Mouse (Mus musculus) heart, adult 2 months (tissue): ENCODE measurements around the gene Rbm19. TPM values are rescaled to one million over a fixed set of nuclear protein-coding genes. Genes with fewer than 3 reads are reported as not detected.

ENCODE experiments used
- DNase-seq, 2 experiments: peaks; one replicate each; pipeline ENCODE4 v3.0.0; 2021
- H3K27ac ChIP-seq: fragments of 200-600 bp; 2 replicates; pipeline ENCODE4 v1.8.1; 2022
- H3K27me3 ChIP-seq: fragments of 200-500 bp; 2 replicates; pipeline ENCODE4 v1.6.1; 2012; ENCODE audit warnings: mild to moderate bottlenecking, low read length, inconsistent platforms, mixed read lengths; ENCODE audit not compliant: control insufficient read depth, insufficient read depth
- H3K36me3 ChIP-seq: fragments of 200-500 bp; 2 replicates; pipeline ENCODE4 v1.6.1; 2012; ENCODE audit warnings: low read length, inconsistent platforms; ENCODE audit not compliant: control insufficient read depth, insufficient read depth
- H3K4me1 ChIP-seq: fragments of 200-500 bp; 2 replicates; pipeline ENCODE4 v1.6.1; 2011; ENCODE audit warnings: low read length; ENCODE audit not compliant: control insufficient read depth, insufficient read depth
- H3K4me3 ChIP-seq: fragments of 200-600 bp; 2 replicates; pipeline ENCODE4 v1.8.1; 2022
- H3K79me2 ChIP-seq: fragments of 200-500 bp; replicated peaks from 2 replicates; pipeline ENCODE4 v1.6.1; 2012; ENCODE audit warnings: mild to moderate bottlenecking, inconsistent platforms, low read length, moderate library complexity, mixed read lengths; ENCODE audit not compliant: control insufficient read depth, insufficient read depth
- H3K9ac ChIP-seq: fragments of 200-500 bp; 2 replicates; pipeline ENCODE4 v1.6.1; 2012; ENCODE audit warnings: low read depth, mild to moderate bottlenecking, control low read depth, inconsistent platforms, low read length, mixed read lengths
- CTCF ChIP-seq: fragments of 200-600 bp; IDR thresholded peaks from 2 replicates; pipeline ENCODE4 v1.8.1; 2022; ENCODE audit warnings: antibody characterized with exemption, mild to moderate bottlenecking, moderate library complexity
- EP300 ChIP-seq: fragments of 200-500 bp; IDR thresholded peaks from 2 replicates; pipeline ENCODE4 v1.6.1; 2011; ENCODE audit warnings: low read depth, low read length, control low read depth; ENCODE audit not compliant: insufficient read depth
- POLR2A ChIP-seq: fragments of 200-500 bp; IDR thresholded peaks from 2 replicates; pipeline ENCODE4 v1.6.1; 2011; ENCODE audit warnings: mild to moderate bottlenecking, low read depth, low read length, control low read depth; ENCODE audit not compliant: insufficient read depth
- WGBS: fragments of 180-500 bp; shearing (Covaris S2); methylation state at CpG from one replicate; pipeline ENCODE4 v1.1.7; 2018; 5-methylcytosine and 5-hydroxymethylcytosine counted together
- intact Hi-C: fragments of 180-260 bp; cut with DNase I; formaldehyde crosslinking; loops from one replicate; pipeline ENCODE4 v1.15.1; 2025
- polyA plus RNA-seq: library from polyadenylated mRNA; depleted of rRNA; stranded (reverse); fragments of >200 nt; gene quantifications from 2 replicates; pipeline ENCODE4 v1.2.3, GENCODE M21; 2012
- total RNA-seq, 2 experiments: library from RNA; stranded (reverse); gene quantifications; 2 replicates each; pipeline ENCODE4 v1.2.3; 2021

The Rbm19 gene
- total and polyA plus RNA-seq, 3 experiments: 11.6 to 22.1 (median 19.6) TPM

DNA sequence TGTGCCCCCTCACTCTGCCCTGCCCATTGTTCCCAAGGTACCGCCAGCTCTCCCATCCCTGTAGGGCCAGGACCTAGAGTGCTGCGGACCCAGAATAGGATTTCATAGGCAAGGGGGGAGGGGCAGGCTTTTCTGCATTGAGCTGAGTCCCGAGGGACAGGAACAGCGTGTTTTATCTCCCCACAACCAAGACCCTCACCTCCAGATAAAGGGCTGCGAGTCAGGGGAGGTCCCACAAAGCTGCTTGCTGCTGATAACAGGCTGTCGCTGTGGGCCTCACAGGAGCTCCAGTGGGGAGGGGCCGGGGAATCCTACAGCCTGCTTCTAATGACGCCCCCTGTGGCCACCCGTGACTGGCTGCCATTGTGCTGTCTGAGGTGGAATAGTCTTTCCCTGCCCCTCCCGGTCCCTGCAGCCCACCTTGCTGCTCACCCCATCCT is 20.0 kb downstream of the Rbm19 start:
- no peak overlapping the region for H3K27ac ChIP-seq

DNA sequence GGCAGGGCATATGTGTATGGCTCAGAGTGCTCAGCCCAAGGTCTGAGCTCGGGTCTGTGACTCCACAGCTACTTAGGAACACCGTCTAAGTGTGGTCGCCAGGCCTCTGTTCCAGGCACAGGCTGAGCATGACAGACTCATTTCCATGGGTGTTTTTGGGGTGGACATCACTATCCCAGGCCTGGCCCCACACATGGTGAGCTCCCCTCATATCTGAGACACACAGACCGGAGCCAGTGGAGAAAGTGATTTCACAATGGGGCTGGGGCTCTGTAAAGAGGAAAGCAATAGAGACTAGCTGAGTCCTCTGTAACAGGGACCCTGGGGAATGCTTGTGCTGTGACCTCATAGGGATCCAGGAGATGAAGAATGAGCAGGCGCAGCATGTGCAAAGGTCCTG is 20.8 kb downstream of the Rbm19 start:
- H3K36me3 ChIP-seq: no peaks in the 10 kb centered on the region
- no peak for DNase-seq
- H3K27ac ChIP-seq: no peak overlapping the region
- 91% methylated on average over 5 of the region's 5 CpGs for WGBS
- peaks cover 4% of the 10 kb centered on the region; the same call in 1 of the 2 replicates for H3K4me1 ChIP-seq
- no peak for TF ChIP-seq EP300
- TF ChIP-seq POLR2A: no peak
- no peak for TF ChIP-seq CTCF
- no peaks in the 10 kb centered on the region for H3K79me2 ChIP-seq
- intact Hi-C loops: no loop called here
- no peak overlapping the region for H3K4me3 ChIP-seq
- no peaks in the 10 kb centered on the region for H3K27me3 ChIP-seq
- H3K9ac ChIP-seq: no peak overlapping the region

More for the DNA sequence above, 20.0 kb downstream of the Rbm19 start:
- Histone ChIP-seq H3K36me3 (no peaks in the 10 kb centered on the region), H3K27me3 (no peaks in the 10 kb centered on the region), H3K4me3 (no peak overlapping the region), H3K4me1 (peaks cover 4% of the 10 kb centered on the region; the same call in 1 of the 2 replicates), H3K9ac (no peak overlapping the region), H3K79me2 (no peaks in the 10 kb centered on the region)
- DNase-seq: no peak
- intact Hi-C loops: no loop called here
- no peak for TF ChIP-seq POLR2A
- WGBS: 52% methylated on average over 10 of the region's 10 CpGs

DNA sequence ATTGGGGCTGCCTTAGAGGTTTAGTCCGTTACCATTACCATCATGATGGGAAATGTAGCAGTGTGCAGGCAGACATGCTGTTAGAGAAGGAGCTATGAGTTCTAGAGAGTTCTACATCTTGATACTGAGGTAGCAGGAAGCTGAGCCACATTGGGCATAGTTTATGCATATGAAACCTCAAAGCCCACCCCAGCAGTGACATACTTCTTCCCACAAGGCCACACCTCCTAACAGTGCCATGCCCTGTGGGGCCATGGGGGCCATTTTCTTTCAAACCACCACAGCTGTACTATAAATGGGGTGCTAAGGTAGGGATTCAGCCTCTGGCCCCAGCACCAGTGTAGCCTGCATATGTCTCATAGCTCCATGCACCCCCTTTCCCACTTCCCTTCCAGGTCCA is 21.6 kb downstream of the Rbm19 start:
- Histone ChIP-seq H3K4me3 (no peak overlapping the region), H3K4me1 (peaks cover 4% of the 10 kb centered on the region; the same call in 1 of the 2 replicates), H3K36me3 (no peaks in the 10 kb centered on the region), H3K79me2 (no peaks in the 10 kb centered on the region), H3K9ac (no peak overlapping the region), H3K27ac (peak overlapping the region; percentile 53), H3K27me3 (no peaks in the 10 kb centered on the region)
- no peak for TF ChIP-seq POLR2A
- no peak for TF ChIP-seq EP300
- TF ChIP-seq CTCF: no peak
- 98% methylated on average over 1 of the region's 1 CpGs for WGBS
- no peak for DNase-seq
- intact Hi-C loops: loop anchor here (2.0 kb wide), 1 partner anchor 37 kb away; no protein-coding TSS in a partner anchor

DNA sequence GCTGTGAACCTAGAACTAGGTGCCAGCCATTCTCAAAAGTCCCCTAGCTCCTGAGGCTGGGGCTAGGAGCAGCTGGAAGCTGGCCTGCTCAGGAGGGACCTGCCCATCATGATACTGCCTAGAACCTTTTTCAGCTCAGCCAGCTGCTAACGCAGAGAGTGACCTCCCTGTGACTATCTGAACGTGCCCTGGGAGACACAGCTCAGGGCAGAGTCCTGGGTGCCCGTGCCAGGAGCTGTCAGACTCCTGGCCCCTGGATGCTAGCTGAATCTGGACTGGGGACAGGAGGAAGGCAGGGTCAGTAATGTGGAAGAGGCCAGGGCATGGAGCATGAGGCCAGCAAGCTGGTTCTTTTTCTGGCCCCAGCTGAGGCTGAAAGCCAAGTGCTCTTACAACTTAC is 22.1 kb downstream of the Rbm19 start:
- DNase-seq: peak; percentile 52 to 84
- H3K4me1 ChIP-seq: peaks cover 4% of the 10 kb centered on the region; the same call in 1 of the 2 replicates
- H3K79me2 ChIP-seq: no peaks in the 10 kb centered on the region
- peak overlapping the region; percentile 53 for H3K27ac ChIP-seq
- WGBS: 52% methylated on average over 3 of the region's 3 CpGs
- no peak overlapping the region for H3K4me3 ChIP-seq
- TF ChIP-seq POLR2A (no peak), CTCF (no peak), EP300 (peak; percentile 55; the same call in 1 of the 2 replicates)
- H3K9ac ChIP-seq: no peak overlapping the region
- intact Hi-C loops: loop anchor here (2.0 kb wide), 1 partner anchor 36 kb away; no protein-coding TSS in a partner anchor
- H3K27me3 ChIP-seq: no peaks in the 10 kb centered on the region
- no peaks in the 10 kb centered on the region for H3K36me3 ChIP-seq

DNA sequence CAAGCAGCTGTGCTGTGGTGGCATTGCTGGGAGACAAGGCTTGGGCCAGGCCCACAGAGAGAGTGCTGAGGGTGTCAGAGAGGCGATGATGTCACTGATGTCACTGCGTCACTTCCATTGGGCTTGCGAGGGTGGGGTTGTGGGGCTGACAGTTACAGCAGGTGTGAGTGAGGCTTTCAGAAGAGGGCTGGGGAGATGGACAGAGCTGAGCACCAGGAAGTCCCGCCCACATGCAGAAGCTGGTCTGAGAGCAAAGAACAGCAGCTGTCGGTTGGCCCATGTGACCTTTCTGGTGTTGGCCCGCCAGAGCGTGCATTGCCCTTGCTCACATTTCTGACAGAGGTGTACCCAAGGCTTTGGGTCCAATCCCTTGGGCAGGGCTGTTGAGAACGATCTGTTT is 23.0 kb downstream of the Rbm19 start:
- Histone ChIP-seq H3K4me1 (peaks cover 4% of the 10 kb centered on the region; the same call in 1 of the 2 replicates), H3K36me3 (no peaks in the 10 kb centered on the region), H3K27me3 (no peaks in the 10 kb centered on the region), H3K9ac (no peak overlapping the region), H3K27ac (no peak overlapping the region; the same call in 1 of the 2 replicates), H3K79me2 (no peaks in the 10 kb centered on the region), H3K4me3 (no peak overlapping the region)
- intact Hi-C loops: loop anchor here (2.0 kb wide), 1 partner anchor 36 kb away; no protein-coding TSS in a partner anchor
- no peak for DNase-seq
- no peak for TF ChIP-seq POLR2A
- no peak for TF ChIP-seq CTCF
- no peak for TF ChIP-seq EP300
- 68% methylated on average over 8 of the region's 8 CpGs for WGBS

- DNase-seq: no peak
- Histone ChIP-seq H3K9ac (no peak overlapping the region), H3K27me3 (no peaks in the 10 kb centered on the region), H3K36me3 (no peaks in the 10 kb centered on the region), H3K79me2 (no peaks in the 10 kb centered on the region), H3K27ac (no peak overlapping the region), H3K4me3 (no peak overlapping the region), H3K4me1 (peaks cover 2% of the 10 kb centered on the region; the same call in 1 of the 2 replicates)
- peak; percentile 69 for TF ChIP-seq CTCF
- no peak for TF ChIP-seq POLR2A
- 63% methylated on average over 7 of the region's 7 CpGs for WGBS
- intact Hi-C loops: no loop called here
These were observed 27.7 kb downstream of the Rbm19 start for GRCm38 (mm10) chr5:120143941-120144340.
